Mouse (Mus musculus): ENCODE data around the gene Dph1.

Dph1 gene

GRCm38 (mm10) chr11:75158432-75158831, 32.6 kb downstream of the Dph1 start:
- peak; percentile 20 for DNase-seq (ENCODE audit: low spot score)

- no peak for DNase-seq (ENCODE audit: low spot score)
Observed at GRCm38 (mm10) chr11:75157901-75158300, 33.1 kb downstream of the Dph1 start.

GRCm38 (mm10) chr11:75157037-75157436, 34.0 kb downstream of the Dph1 start:
- DNase-seq (ENCODE audit: low spot score), result peak; percentile 19

- peak; percentile 33 for DNase-seq (ENCODE audit: low spot score)
Observed at GRCm38 (mm10) chr11:75156416-75156815, 34.6 kb downstream of the Dph1 start.

GRCm38 (mm10) chr11:75155985-75156384, 35.1 kb downstream of the Dph1 start:
- DNase-seq (ENCODE audit: low spot score), result no peak

GRCm38 (mm10) chr11:75154053-75154585, 36.9 kb downstream of the Dph1 start:
- DNase-seq (ENCODE audit: low spot score), result no peak

- no peak for DNase-seq (ENCODE audit: low spot score)
Observed at GRCm38 (mm10) chr11:75152603-75153557, 38.2 kb downstream of the Dph1 start.

- DNase-seq (ENCODE audit: low spot score), result no peak
Observed at GRCm38 (mm10) chr11:75150346-75150745, 40.7 kb downstream of the Dph1 start.

GRCm38 (mm10) chr11:75148332-75149035, 42.6 kb downstream of the Dph1 start:
- no peak for DNase-seq (ENCODE audit: low spot score)

- no peak for DNase-seq (ENCODE audit: low spot score)
Observed at GRCm38 (mm10) chr11:75147846-75148168, 43.2 kb downstream of the Dph1 start.

GRCm38 (mm10) chr11:75147106-75147845, 43.8 kb downstream of the Dph1 start:
- DNase-seq (ENCODE audit: low spot score), result peak; percentile 67

- DNase-seq (ENCODE audit: low spot score), result no peak
Observed at GRCm38 (mm10) chr11:75145841-75146240, 45.2 kb downstream of the Dph1 start.

GRCm38 (mm10) chr11:75142749-75143148, 48.3 kb downstream of the Dph1 start:
- no peak for DNase-seq (ENCODE audit: low spot score)

GRCm38 (mm10) chr11:75141913-75142312, 49.1 kb downstream of the Dph1 start:
- DNase-seq (ENCODE audit: low spot score), result no peak

- no peak for DNase-seq (ENCODE audit: low spot score)
Observed at GRCm38 (mm10) chr11:75141038-75141437, 50.0 kb downstream of the Dph1 start.

- DNase-seq (ENCODE audit: low spot score), result peak; percentile 47
Observed at GRCm38 (mm10) chr11:75140431-75140830, 50.6 kb downstream of the Dph1 start.

GRCm38 (mm10) chr11:75139122-75139963, 51.7 kb downstream of the Dph1 start:
- DNase-seq (ENCODE audit: low spot score), result peak; percentile 71

- DNase-seq (ENCODE audit: low spot score), result no peak
Observed at GRCm38 (mm10) chr11:75136666-75137398, 54.2 kb downstream of the Dph1 start.

GRCm38 (mm10) chr11:75135358-75135757, 55.7 kb downstream of the Dph1 start:
- DNase-seq (ENCODE audit: low spot score), result no peak

GRCm38 (mm10) chr11:75134485-75135068, 56.5 kb downstream of the Dph1 start:
- no peak for DNase-seq (ENCODE audit: low spot score)
